Mouse (Mus musculus) right cerebral cortex, adult 18-20 months (tissue): Measurements from ENCODE around the gene Mrtfb.

Experiments used
- DNase-seq: peaks from one replicate; pipeline ENCODE4 v3.0.0; 2022; ENCODE audit warnings: mixed read lengths

The Mrtfb gene

GRCm38 (mm10) chr16:13445461-13445860 lies 189.2 kb downstream of the Mrtfb start:
- DNase-seq: no peak

GRCm38 (mm10) chr16:13446488-13446887 lies 190.2 kb downstream of the Mrtfb start:
- DNase-seq: peak; percentile 32

- DNase-seq: no peak
Observed at GRCm38 (mm10) chr16:13446971-13447283, 190.6 kb downstream of the Mrtfb start.

- peak; percentile 83 for DNase-seq
Observed at GRCm38 (mm10) chr16:13447284-13448050, 191.2 kb downstream of the Mrtfb start.

- DNase-seq: peak; percentile 37
Observed at GRCm38 (mm10) chr16:13448051-13448705, 191.9 kb downstream of the Mrtfb start.

DNA sequence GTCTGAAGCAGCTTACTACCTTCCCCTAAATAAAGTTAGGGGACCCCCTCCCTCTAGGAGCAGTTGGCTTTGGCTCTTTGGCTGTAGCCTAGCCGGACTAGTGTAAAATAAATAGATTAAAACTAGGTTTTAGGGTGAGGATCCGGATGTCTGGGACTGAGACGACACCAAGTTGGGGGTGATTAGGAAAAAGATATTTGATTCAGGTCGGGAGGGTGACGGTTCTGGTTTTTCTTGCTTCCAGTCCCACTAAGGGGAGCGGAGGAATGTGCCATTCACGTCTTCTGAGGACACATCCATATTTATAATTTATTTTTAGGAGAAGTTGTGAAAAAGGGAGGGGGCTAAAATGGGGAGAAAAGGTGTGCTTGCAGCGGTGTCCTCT lies 192.4 kb downstream of the Mrtfb start:
- no peak for DNase-seq

GRCm38 (mm10) chr16:13449491-13449890 lies 193.2 kb downstream of the Mrtfb start:
- no peak for DNase-seq

DNA sequence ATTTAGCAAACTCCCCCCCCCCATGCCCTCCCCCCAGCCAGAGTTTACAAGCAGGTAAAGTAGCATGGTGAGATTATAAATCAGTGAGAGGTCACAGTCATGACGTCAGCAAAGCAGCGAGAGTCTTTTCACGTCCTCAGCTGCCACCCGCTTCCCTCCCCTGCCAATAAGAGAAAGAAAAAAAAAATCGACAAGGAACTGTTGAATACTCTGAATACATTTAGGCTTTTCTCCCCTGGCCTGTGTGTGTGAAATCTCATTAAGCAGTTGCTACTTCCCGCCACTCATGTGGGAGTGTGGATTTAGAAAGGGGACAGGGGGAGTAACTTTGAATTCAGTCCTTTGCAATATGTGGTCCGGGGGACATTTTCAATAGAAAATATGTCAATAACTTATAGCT lies 194.6 kb downstream of the Mrtfb start:
- DNase-seq: no peak

DNA sequence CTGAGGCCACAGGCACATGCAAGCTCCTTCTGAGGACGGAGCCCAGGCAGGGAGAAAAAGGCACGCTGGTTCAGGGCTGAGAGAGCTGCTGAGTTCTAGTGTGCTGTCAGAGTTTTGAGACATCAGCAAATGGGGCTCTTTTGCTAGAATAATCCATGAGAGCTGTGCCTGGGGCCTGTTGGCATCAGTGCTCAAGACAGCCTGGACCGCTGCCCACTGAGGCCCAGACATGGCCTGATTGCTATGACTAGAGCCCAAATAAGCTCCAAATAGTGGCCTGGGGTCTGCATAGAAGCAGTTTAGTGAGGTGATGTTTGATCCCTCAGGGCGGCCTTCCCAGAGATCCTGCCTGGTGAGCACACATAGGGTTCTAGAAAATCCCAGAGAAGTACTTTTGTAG lies 195.7 kb downstream of the Mrtfb start:
- no peak for DNase-seq

GRCm38 (mm10) chr16:13452661-13453060 lies 196.4 kb downstream of the Mrtfb start:
- DNase-seq: no peak

DNA sequence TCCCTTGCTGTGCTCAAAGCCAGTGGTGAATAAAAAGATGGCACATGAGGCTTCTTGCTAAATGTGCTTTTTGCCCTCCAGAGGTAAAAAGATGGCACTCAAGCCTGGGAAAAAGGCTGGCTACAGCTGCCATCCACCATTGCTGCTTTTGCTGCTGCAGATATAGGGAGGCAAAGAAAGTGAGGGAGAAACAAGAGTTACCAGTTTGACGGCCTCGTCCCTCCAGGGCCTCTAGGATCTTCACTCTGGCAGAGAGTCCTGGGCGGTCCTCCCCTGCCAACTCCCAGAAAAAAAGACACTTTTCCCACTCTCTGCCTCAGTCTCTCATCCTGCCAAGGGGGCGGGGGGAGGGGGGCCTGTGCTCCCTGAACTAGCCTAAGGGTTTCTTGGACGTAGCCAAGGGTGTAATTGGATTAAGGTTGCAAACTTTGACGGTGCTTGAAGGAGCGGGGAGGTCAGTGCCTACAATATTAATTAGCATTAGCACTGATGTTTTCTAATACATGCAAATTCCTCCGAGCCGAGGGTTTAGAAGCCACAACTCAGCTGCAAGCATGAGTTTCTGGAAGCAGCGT lies 197.8 kb downstream of the Mrtfb start:
- DNase-seq: no peak

DNA sequence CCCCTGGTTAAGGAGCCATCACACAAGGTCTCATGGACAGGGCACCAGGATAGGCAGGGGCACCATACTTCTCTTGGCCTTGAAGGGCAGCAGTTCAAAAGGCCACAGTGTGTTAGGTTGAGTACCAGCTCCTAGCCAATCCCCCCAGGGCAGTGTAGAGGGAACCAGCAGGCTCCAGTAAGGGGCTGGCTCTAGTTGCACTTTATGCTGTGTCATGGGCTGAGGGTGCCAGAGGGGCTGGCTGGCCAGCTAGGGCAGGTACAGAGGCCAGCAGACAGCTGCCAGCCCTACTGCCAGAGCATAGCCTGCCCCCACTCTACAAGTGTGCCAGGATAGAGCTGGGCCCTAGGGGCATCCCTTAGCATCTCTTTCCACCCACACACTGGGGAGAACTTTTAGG lies 199.3 kb downstream of the Mrtfb start:
- no peak for DNase-seq

GRCm38 (mm10) chr16:13458556-13458955 lies 202.3 kb downstream of the Mrtfb start:
- no peak for DNase-seq

DNA sequence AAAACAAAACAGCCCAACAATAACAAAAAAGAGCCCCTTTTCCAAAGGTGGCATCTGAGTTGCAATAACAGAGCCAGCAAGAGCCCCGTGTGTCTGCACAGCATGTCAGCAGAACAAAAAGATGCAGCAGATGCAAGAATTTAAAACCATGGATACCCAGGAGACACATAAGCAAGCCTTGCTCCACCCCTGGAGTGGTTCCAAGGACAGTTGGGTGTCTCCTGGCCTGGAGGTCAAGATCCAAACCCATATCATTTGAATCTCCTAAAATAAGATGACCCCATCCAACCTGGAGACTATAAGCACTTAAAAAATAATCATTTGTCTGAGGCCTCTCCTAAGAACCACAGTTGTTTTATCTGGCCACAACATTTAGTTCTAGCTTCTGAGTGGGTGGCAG lies 203.8 kb downstream of the Mrtfb start:
- no peak for DNase-seq

DNA sequence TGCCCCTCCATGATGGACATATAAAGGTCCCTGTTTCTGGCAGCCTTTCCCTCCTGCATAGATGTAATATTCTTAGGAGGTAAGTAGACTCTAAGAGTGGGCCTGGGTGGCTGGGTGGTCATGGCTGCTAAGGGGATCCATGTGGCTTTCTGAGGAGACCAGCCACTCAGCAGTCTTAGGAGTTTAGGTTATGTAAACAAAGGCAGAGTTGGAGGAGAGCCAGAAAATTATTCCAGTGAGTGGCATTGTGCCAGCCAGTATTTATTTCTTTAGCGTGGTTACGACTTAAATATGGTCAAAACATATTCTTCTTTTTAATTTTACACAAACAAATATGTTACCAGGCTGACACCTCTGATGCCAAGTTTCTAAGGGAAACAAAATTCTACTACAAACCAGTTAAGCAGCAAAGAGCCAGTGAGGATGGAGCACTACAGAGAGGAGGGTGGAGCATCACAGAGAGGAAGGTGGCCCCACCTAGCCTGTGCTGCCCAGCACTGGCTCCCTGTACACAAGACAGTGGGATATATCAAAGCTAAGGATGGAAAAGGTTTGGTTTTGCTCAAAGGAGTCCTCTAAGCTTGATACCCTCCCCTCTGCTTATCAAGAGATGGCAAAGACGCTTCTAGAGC lies 204.6 kb downstream of the Mrtfb start:
- DNase-seq: no peak

GRCm38 (mm10) chr16:13464662-13465061 lies 208.4 kb downstream of the Mrtfb start:
- DNase-seq: no peak
